Mouse (Mus musculus): ENCODE results near the gene Irf8.
"Not testable (repeated sequence)": the region's sequence is repeated elsewhere in the genome, so short reads cannot be mapped to it uniquely, and the experiment has no call there.

GRCm38 (mm10) chr8:120803661-120804375 is 67.7 kb downstream of the Irf8 start:
- TF ChIP-seq CTCF, POLR2A (IDR thresholded peaks at IDR 0.05; ENCODE audit: insufficient read depth, low read depth, low read length): not testable (repeated sequence)

Data from olfactory bulb, adult 2 months (tissue).